ENCODE assay signal across 8 mouse cellular contexts in genomic region chr1:43299490-43300302, GRCm38 (mm10).
DNase-seq lines count a peak whose midpoint lies in the region; ATAC-seq and TF ChIP-seq lines count a peak whose summit lies in the region.

No protein-coding gene starts in this region.

- peak; percentile 65 for DNase-seq in cerebellum, adult 9-10 months
- no peak for DNase-seq in cerebellum, adult 11 months
- DNase-seq in lung, adult 2 months = no peak
- no peak for DNase-seq in lung, postnatal 4 days
- peak; percentile 78 for DNase-seq in embryo, embryonic 10 days (ENCODE audit: low spot score)

- H3K9ac ChIP-seq in intestine, embryonic 15.5 days = no peak overlapping the region
- no peak overlapping the region for H3K9ac ChIP-seq in neural tube, embryonic 15.5 days (replicated peaks)

- no peak overlapping the region for H3K4me2 ChIP-seq in intestine, embryonic 15.5 days (replicated peaks)
- H3K4me2 ChIP-seq in neural tube, embryonic 15.5 days = no peak overlapping the region

- TF ChIP-seq CTCF in lung, adult 2 months (IDR thresholded peaks at IDR 0.05; ENCODE audit: insufficient read depth, low read length) = 0 out of 2 replicates have a peak, but pooled peaks have one; percentile 6

- no peaks in the 10 kb centered on the region for H3K27me3 ChIP-seq in intestine, embryonic 15.5 days (replicated peaks)
- no peaks in the 10 kb centered on the region; the same call in 1 of the 2 replicates for H3K27me3 ChIP-seq in neural tube, embryonic 15.5 days (replicated peaks)

- peak; percentile 67 for ATAC-seq in intestine, embryonic 15.5 days
- ATAC-seq in neural tube, embryonic 15.5 days (ENCODE audit: low FRiP score) = peak; percentile 68
- no peak for ATAC-seq in erythroblast, adult 5-6 weeks (replicated peaks; ENCODE audit: low FRiP score, poor library complexity, severe bottlenecking)

- H3K36me3 ChIP-seq in intestine, embryonic 15.5 days = no peaks in the 10 kb centered on the region
- no peaks in the 10 kb centered on the region for H3K36me3 ChIP-seq in neural tube, embryonic 15.5 days

- H3K4me3 ChIP-seq in lung, adult 2 months (replicated peaks; ENCODE audit: extremely low read depth, low read depth, low read length) = no peak overlapping the region
- H3K4me3 ChIP-seq in intestine, embryonic 15.5 days (replicated peaks) = no peak overlapping the region
- H3K4me3 ChIP-seq in neural tube, embryonic 15.5 days (replicated peaks) = no peak overlapping the region

- no peak for TF ChIP-seq POLR2A in lung, adult 2 months (IDR thresholded peaks at IDR 0.05; ENCODE audit: borderline replicate concordance, extremely low read depth, low read depth, low read length)

- H3K4me1 ChIP-seq in lung, adult 2 months (ENCODE audit: control insufficient read depth, insufficient read depth, low read length) = peaks cover 10% of the 10 kb centered on the region
- 0 out of 2 replicates have a peak, but pooled peaks cover 3% of the 10 kb centered on the region for H3K4me1 ChIP-seq in intestine, embryonic 15.5 days (replicated peaks)
- H3K4me1 ChIP-seq in neural tube, embryonic 15.5 days = peaks cover 3% of the 10 kb centered on the region; the same call in 1 of the 2 replicates

- no peaks in the 10 kb centered on the region for H3K9me3 ChIP-seq in intestine, embryonic 15.5 days
- no peaks in the 10 kb centered on the region for H3K9me3 ChIP-seq in neural tube, embryonic 15.5 days (replicated peaks)

- H3K27ac ChIP-seq in intestine, embryonic 15.5 days = no peak overlapping the region
- H3K27ac ChIP-seq in neural tube, embryonic 15.5 days (replicated peaks) = no peak overlapping the region

- 44% methylated on average over 7 of the region's 7 CpGs for WGBS in lung, adult 2 months
- WGBS in intestine, embryonic 15.5 days = 45% methylated on average over 7 of the region's 7 CpGs
- 52% methylated on average over 7 of the region's 7 CpGs for WGBS in neural tube, embryonic 15.5 days

Comparison
In these comparisons a context has a peak if more than half of its experiments do, and no peak if none do; other contexts are left out.
1. DNase-seq: peak in cerebellum, adult 9-10 months (single experiment) and embryo, embryonic 10 days (single experiment); none in cerebellum, adult 11 months (single experiment), lung, adult 2 months (single experiment) and lung, postnatal 4 days (0 of 2).